Mouse (Mus musculus) ES-E14 (cell line): ENCODE results near the gene Far1.

Source experiments
- CHD2 ChIP-seq: IDR thresholded peaks from 2 replicates; pipeline ENCODE4 v1.6.1; 2014; ENCODE audit warnings: mild to moderate bottlenecking, low read depth, low read length, inconsistent platforms
- HCFC1 ChIP-seq: IDR thresholded peaks from 2 replicates; pipeline ENCODE4 v1.6.1; 2012; ENCODE audit warnings: low read length, inconsistent platforms, borderline replicate concordance; ENCODE audit not compliant: insufficient read depth
- MAFK ChIP-seq: IDR thresholded peaks from 2 replicates; pipeline ENCODE4 v1.6.1; 2014; ENCODE audit warnings: mild to moderate bottlenecking, low read depth, low read length, inconsistent platforms; ENCODE audit not compliant: insufficient read depth
- ZC3H11A ChIP-seq: IDR thresholded peaks from 2 replicates; pipeline ENCODE4 v1.6.1; 2012; ENCODE audit warnings: low read depth, mild to moderate bottlenecking, inconsistent platforms, low read length, borderline replicate concordance
- ZNF384 ChIP-seq: IDR thresholded peaks from 2 replicates; pipeline ENCODE4 v1.6.1; 2012; ENCODE audit warnings: low read depth, low read length, inconsistent platforms

GRCm38 (mm10) chr7:113590330-113590729, 76.7 kb downstream of the Far1 start:
- no peak for TF ChIP-seq CHD2
- TF ChIP-seq MAFK: no peak
- no peak for TF ChIP-seq ZNF384
- no peak for TF ChIP-seq ZC3H11A
- no peak for TF ChIP-seq HCFC1
